Mouse (Mus musculus) limb, embryonic 14.5 days (tissue): ENCODE data around the gene Clns1a. TPM values are rescaled to one million over a fixed set of nuclear protein-coding genes. Genes with fewer than 3 reads are reported as not detected.

Source experiments
- ATAC-seq: fragments of 200-750 bp; cut with Nextera tagmentation; 2 replicates; pipeline ENCODE4 v1.8.0; 2017; ENCODE audit warnings: low read depth, moderate number of reproducible peaks, moderate TSS enrichment; ENCODE audit not compliant: low FRiP score
- DNase-seq: peaks from one replicate; pipeline ENCODE4 v3.0.0-alpha.2; 2015; ENCODE audit warnings: low spot score
- H3K27ac ChIP-seq: fragments of 300-500 bp; sonication (generic); replicated peaks from 2 replicates; pipeline ENCODE4 v1.5.1; 2014; ENCODE audit warnings: low read depth, mild to moderate bottlenecking, low read length, moderate library complexity, mixed read lengths
- H3K27me3 ChIP-seq: fragments of 300-500 bp; sonication (generic); 2 replicates; pipeline ENCODE4 v1.6.1; 2014; ENCODE audit warnings: low read length, mixed read lengths; ENCODE audit not compliant: control insufficient read depth, insufficient read depth
- H3K36me3 ChIP-seq: fragments of 300-500 bp; sonication (generic); 2 replicates; pipeline ENCODE4 v1.6.1; 2014; ENCODE audit warnings: mild to moderate bottlenecking, low read length, moderate library complexity, mixed read lengths; ENCODE audit not compliant: control insufficient read depth, insufficient read depth
- H3K4me1 ChIP-seq: fragments of 300-500 bp; sonication (generic); 2 replicates; pipeline ENCODE4 v1.6.1; 2014; ENCODE audit warnings: antibody characterized with exemption, low read length, mixed read lengths; ENCODE audit not compliant: control insufficient read depth, insufficient read depth
- H3K4me2 ChIP-seq: fragments of 300-500 bp; sonication (generic); replicated peaks from 2 replicates; pipeline ENCODE4 v1.6.1; 2014; ENCODE audit warnings: low read depth, mild to moderate bottlenecking, low read length, moderate library complexity; ENCODE audit not compliant: severe bottlenecking
- H3K4me3 ChIP-seq: fragments of 300-500 bp; sonication (generic); replicated peaks from 2 replicates; pipeline ENCODE4 v1.5.1; 2014; ENCODE audit warnings: low read length
- H3K9ac ChIP-seq: fragments of 300-500 bp; sonication (generic); 2 replicates; pipeline ENCODE4 v1.6.1; 2014; ENCODE audit warnings: mild to moderate bottlenecking, low read depth, low read length, moderate library complexity; ENCODE audit not compliant: severe bottlenecking
- H3K9me3 ChIP-seq: fragments of 300-500 bp; sonication (generic); 2 replicates; pipeline ENCODE4 v1.6.1; 2016; ENCODE audit warnings: low read length; ENCODE audit not compliant: control insufficient read depth
- POLR2A ChIP-seq: fragments of 200-500 bp; IDR thresholded peaks from 2 replicates; pipeline ENCODE4 v1.8.0; 2012; ENCODE audit warnings: inconsistent platforms, mild to moderate bottlenecking, moderate library complexity, borderline replicate concordance; ENCODE audit not compliant: insufficient read depth, insufficient read length; ENCODE audit errors: extremely low read depth
- WGBS: fragments of 180-500 bp; shearing (Covaris S2); extraction: QIAGEN DNeasy Blood & Tissue Kit; methylation state at CpG from one replicate; pipeline ENCODE4 v1.1.7; 2014; 5-methylcytosine and 5-hydroxymethylcytosine counted together
- polyA plus RNA-seq, 2 experiments: library from polyadenylated mRNA; depleted of rRNA in 1 of 2; stranded (reverse) in 1 of 2; unstranded in 1 of 2; fragments of >200 nt; fragmentation: Nextera tagmentation in 1 of 2; extraction: Ambion mirVana in 1 of 2; gene quantifications; 2 replicates each; pipeline versions ENCODE4 v1.2.1 to v1.2.3; 2012 to 2014

The Clns1a gene
- polyA plus RNA-seq, 2 experiments: 107 to 193 TPM

DNA sequence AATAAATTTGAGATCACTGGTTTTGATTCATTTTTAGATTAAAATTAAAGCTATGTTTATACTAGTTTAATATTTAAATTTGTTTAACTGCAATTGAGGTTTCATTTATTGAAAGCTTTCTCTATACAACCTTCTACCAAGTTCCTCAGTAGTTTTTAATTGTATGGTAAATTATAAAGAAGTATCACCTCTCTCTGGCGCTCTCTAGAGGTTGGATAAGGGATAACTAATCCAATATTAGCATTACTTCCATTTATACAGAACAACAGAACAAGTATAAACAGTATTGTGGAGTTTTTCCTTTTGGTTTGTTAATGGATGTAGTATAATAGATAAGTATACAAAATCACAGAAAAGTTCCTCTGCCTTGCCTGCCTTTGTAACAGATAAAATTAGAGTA is 17.2 kb upstream of the Clns1a start:
- no peaks in the 10 kb centered on the region for H3K4me1 ChIP-seq
- ATAC-seq: no peak
- H3K27ac ChIP-seq: no peak overlapping the region
- peak; percentile 40 for DNase-seq
- H3K4me2 ChIP-seq: no peak overlapping the region
- H3K9ac ChIP-seq: no peak overlapping the region
- no peak for TF ChIP-seq POLR2A
- no peak overlapping the region for H3K4me3 ChIP-seq
- peaks cover 69% of the 10 kb centered on the region for H3K36me3 ChIP-seq
- H3K27me3 ChIP-seq: no peaks in the 10 kb centered on the region
- WGBS: 27% methylated on average over 1 of the region's 1 CpGs
- no peaks in the 10 kb centered on the region for H3K9me3 ChIP-seq

- Histone ChIP-seq H3K4me1 (no peaks in the 10 kb centered on the region), H3K9me3 (no peaks in the 10 kb centered on the region), H3K9ac (no peak overlapping the region), H3K36me3 (peaks cover 43% of the 10 kb centered on the region), H3K4me2 (no peak overlapping the region), H3K4me3 (no peak overlapping the region), H3K27me3 (no peaks in the 10 kb centered on the region), H3K27ac (no peak overlapping the region)
- no peak for ATAC-seq
- 89% methylated on average over 2 of the region's 2 CpGs for WGBS
- DNase-seq: no peak
- no peak for TF ChIP-seq POLR2A
Measured at GRCm38 (mm10) chr7:97687831-97688230, 8.6 kb upstream of the Clns1a start.

- DNase-seq: no peak
- peak overlapping the region; percentile 79; the same call in 1 of the 2 replicates for H3K4me2 ChIP-seq
- 98% methylated on average over 1 of the region's 1 CpGs for WGBS
Measured at GRCm38 (mm10) chr7:97695441-97695840, 993 bp upstream of the Clns1a start.

DNA sequence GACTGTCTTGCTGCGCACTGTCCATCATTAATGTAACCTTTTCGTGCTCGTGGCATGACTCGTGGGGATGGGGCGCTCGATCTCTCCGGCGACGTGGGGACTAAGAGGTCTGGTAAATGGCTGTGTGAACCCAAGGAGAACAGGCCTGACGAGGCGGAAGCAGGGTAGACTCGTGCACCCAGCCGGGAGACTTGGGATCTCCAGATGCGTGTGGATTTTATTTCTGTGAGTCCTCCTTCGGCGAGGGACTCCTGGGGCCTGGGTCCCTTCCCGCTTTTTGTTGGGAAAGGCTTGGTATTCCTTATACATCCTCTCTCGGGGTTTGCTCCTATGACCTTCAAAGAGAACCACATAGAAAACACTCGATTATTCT is 315 bp upstream of the Clns1a start:
- DNase-seq: no peak
- 38% methylated on average over 19 of the region's 19 CpGs for WGBS
- no peak for TF ChIP-seq POLR2A
- peak; percentile 62 for ATAC-seq
- Histone ChIP-seq H3K4me2 (peak overlapping the region; percentile 79), H3K4me1 (peaks cover 9% of the 10 kb centered on the region), H3K27ac (peak overlapping the region; percentile 79), H3K36me3 (peaks cover 5% of the 10 kb centered on the region; the same call in 1 of the 2 replicates), H3K9ac (peak overlapping the region; percentile 74), H3K9me3 (peaks cover 3% of the 10 kb centered on the region; the same call in 1 of the 2 replicates), H3K27me3 (no peaks in the 10 kb centered on the region), H3K4me3 (peak overlapping the region; percentile 59)

More at GRCm38 (mm10) chr7:97695441-97695840, 993 bp upstream of the Clns1a start:
- no peak overlapping the region for H3K9ac ChIP-seq
- H3K9me3 ChIP-seq: peaks cover 3% of the 10 kb centered on the region; the same call in 1 of the 2 replicates
- no peak for ATAC-seq
- peaks cover 5% of the 10 kb centered on the region; the same call in 1 of the 2 replicates for H3K36me3 ChIP-seq
- no peak overlapping the region for H3K4me3 ChIP-seq
- no peak for TF ChIP-seq POLR2A
- peaks cover 9% of the 10 kb centered on the region for H3K4me1 ChIP-seq
- no peaks in the 10 kb centered on the region for H3K27me3 ChIP-seq
- H3K27ac ChIP-seq: no peak overlapping the region

DNA sequence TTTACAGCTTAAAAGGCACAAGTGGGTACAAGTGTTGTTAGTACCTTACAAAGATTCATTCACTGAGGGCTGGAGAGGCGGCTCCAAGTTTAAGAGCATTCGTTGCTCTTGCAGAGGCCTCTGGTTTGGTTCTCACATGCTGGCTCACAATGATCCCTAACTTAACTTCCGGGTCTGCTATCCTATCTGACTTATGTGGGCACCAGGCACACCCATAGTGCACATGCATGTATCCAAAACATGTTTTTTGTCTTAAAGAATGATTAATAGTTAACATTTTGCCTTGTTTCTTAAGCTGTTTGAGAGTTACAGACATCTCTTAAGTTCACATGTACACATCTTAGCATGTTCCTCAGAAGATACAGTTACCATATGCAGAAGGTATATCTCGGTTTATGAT is 3.7 kb downstream of the Clns1a start:
- H3K27ac ChIP-seq: no peak overlapping the region
- H3K27me3 ChIP-seq: no peaks in the 10 kb centered on the region
- H3K36me3 ChIP-seq: peaks cover 5% of the 10 kb centered on the region; the same call in 1 of the 2 replicates
- DNase-seq (no peak), ATAC-seq (no peak)
- no peak overlapping the region for H3K4me2 ChIP-seq
- peaks cover 9% of the 10 kb centered on the region for H3K4me1 ChIP-seq
- H3K9ac ChIP-seq: no peak overlapping the region
- 92% methylated on average over 4 of the region's 4 CpGs for WGBS
- TF ChIP-seq POLR2A: no peak
- peaks cover 3% of the 10 kb centered on the region; the same call in 1 of the 2 replicates for H3K9me3 ChIP-seq
- no peak overlapping the region for H3K4me3 ChIP-seq

GRCm38 (mm10) chr7:97701106-97701505 is 4.7 kb downstream of the Clns1a start:
- no peak overlapping the region for H3K4me2 ChIP-seq

More at GRCm38 (mm10) chr7:97701106-97701505, 4.7 kb downstream of the Clns1a start:
- peaks cover 9% of the 10 kb centered on the region; the same call in 1 of the 2 replicates for H3K36me3 ChIP-seq
- no peak for ATAC-seq
- no peak overlapping the region for H3K9ac ChIP-seq
- H3K27me3 ChIP-seq: no peaks in the 10 kb centered on the region
- no peak overlapping the region for H3K27ac ChIP-seq
- TF ChIP-seq POLR2A: no peak
- H3K4me1 ChIP-seq: peaks cover 6% of the 10 kb centered on the region
- H3K9me3 ChIP-seq: peaks cover 3% of the 10 kb centered on the region; the same call in 1 of the 2 replicates
- peak; percentile 23 for DNase-seq
- no peak overlapping the region for H3K4me3 ChIP-seq
- 76% methylated on average over 6 of the region's 6 CpGs for WGBS
